Mouse (Mus musculus): ENCODE measurements at regions not wholly inside any gene's neighbourhood (a gene's known extent, or its start where the extent isn't known, plus 50 kb on each side); places are given as distances from the start of the nearest gene placed in this dataset.

DNA sequence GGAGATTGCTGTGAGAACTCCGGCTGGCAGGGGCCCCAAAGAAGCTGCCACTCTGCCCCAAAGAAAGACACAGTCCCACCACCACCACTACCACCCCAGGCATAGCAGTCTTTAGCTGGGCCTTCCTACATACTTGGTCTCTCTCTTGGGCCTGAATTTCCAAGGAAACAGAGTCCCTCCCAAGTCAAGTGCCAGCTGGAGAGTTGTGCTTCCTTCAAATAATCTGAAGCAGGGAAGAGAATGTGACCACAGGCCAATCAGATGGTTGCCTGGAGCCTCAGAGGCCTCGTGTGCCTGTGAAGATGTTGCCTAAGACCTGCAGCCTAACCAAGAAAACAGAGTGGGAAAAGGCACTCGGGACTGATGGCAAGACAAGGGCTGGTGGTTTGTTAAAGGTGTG, 117.5 kb upstream of the Ctnnb1 start:
- H3K4me1 ChIP-seq (ENCODE audit: control insufficient read depth, insufficient read depth, low read length): no peaks in the 10 kb centered on the region; the same call in 1 of the 2 replicates
- no peak for TF ChIP-seq CTCF (IDR thresholded peaks at IDR 0.05; ENCODE audit: insufficient read depth, low read length)
- TF ChIP-seq POLR2A (IDR thresholded peaks at IDR 0.05; ENCODE audit: borderline replicate concordance, extremely low read depth, low read depth, low read length): no peak
- WGBS: 43% methylated on average over 3 of the region's 3 CpGs
- H3K4me3 ChIP-seq (replicated peaks; ENCODE audit: extremely low read depth, low read depth, low read length): no peak overlapping the region
- peak; percentile 21 for DNase-seq

DNA sequence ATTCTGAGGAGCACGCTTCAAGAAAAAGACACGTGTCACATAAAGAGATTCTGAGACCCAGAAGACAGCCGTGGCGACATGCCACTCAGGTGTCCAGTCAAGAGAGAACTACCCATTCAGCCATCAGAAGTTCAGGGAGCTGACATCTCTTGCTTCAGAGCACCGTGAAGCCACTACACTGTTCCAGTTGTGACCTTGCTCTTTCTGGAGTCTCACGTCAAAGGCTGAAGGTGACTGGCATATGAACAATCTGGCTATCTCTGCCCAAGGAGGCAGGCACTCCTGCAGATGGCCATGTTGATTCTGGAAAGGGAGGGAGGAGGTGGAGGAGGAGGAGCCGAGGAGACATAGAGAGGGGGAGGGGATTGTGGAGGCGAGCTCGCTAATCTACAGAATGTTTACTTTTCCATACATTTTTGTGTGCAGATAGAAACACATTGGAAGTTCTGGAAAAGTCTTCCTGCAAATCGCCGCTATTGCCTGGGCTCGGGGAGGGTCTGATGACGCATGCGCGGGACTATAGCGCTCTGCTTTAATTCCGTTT, 116.3 kb upstream of the Ctnnb1 start:
- no peak for DNase-seq
- Histone ChIP-seq H3K4me3 (replicated peaks; ENCODE audit: extremely low read depth, low read depth, low read length) (no peak overlapping the region), H3K4me1 (ENCODE audit: control insufficient read depth, insufficient read depth, low read length) (no peaks in the 10 kb centered on the region; the same call in 1 of the 2 replicates)
- 62% methylated on average over 17 of the region's 17 CpGs for WGBS
- TF ChIP-seq POLR2A (IDR thresholded peaks at IDR 0.05; ENCODE audit: borderline replicate concordance, extremely low read depth, low read depth, low read length) (no peak), CTCF (IDR thresholded peaks at IDR 0.05; ENCODE audit: insufficient read depth, low read length) (no peak)

DNA sequence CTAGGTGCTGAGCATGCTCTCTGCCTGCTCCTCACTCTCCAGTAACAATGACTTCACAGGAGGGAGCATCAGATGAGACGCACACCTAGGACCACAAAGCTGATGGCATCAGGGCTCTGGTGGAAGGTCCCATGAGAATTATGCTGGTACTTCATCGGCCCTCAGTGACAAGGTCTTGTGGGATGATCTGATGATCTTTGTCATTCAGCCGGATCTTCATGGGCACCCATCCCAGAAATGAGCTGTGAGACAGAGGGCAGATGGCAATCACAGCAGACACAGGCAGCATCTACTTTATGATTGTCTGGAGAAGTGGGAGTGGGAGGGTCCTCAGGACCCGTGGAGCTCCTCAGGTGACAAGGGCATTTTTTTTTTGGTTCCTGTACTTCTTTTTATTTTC, 114.7 kb upstream of the Ctnnb1 start:
- no peak for DNase-seq
- WGBS: 48% methylated on average over 4 of the region's 4 CpGs
- TF ChIP-seq POLR2A (IDR thresholded peaks at IDR 0.05; ENCODE audit: borderline replicate concordance, extremely low read depth, low read depth, low read length) (no peak), CTCF (IDR thresholded peaks at IDR 0.05; ENCODE audit: insufficient read depth, low read length) (no peak)
- Histone ChIP-seq H3K4me3 (replicated peaks; ENCODE audit: extremely low read depth, low read depth, low read length) (no peak overlapping the region), H3K4me1 (ENCODE audit: control insufficient read depth, insufficient read depth, low read length) (no peaks in the 10 kb centered on the region; the same call in 1 of the 2 replicates)

DNA sequence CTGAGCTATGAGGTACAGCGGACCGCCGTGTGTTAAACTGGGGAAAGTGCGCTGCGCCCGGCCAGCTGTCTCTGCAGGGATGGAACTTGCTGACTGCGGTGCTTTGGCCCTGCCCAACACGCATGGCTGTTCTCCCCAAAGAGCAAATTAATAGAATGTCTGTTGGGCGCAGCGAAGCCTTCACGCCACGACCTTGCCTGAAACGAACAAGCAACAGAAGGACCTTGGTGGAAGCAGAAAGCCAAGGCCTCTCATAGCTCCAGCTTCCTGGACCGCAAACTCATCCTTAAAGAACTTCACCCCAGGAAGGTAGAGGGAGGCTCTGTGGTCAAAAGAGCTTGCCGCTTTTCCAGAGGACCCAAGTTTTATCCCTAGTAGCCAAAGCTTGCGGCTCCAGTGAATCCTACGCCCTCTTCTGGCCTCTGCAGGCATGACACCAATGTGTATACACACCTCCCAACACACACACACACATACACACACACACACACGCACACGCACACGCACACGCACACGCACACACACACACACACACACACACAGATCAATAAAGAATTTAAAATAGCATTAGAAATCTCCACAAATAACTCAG, 110.2 kb upstream of the Ctnnb1 start:
- WGBS: 95% methylated on average over 22 of the region's 22 CpGs
- no peak for TF ChIP-seq CTCF (IDR thresholded peaks at IDR 0.05; ENCODE audit: insufficient read depth, low read length)
- TF ChIP-seq POLR2A (IDR thresholded peaks at IDR 0.05; ENCODE audit: borderline replicate concordance, extremely low read depth, low read depth, low read length): no peak
- no peak overlapping the region for H3K4me3 ChIP-seq (replicated peaks; ENCODE audit: extremely low read depth, low read depth, low read length)
- no peaks in the 10 kb centered on the region; the same call in 1 of the 2 replicates for H3K4me1 ChIP-seq (ENCODE audit: control insufficient read depth, insufficient read depth, low read length)
- DNase-seq: no peak

DNA sequence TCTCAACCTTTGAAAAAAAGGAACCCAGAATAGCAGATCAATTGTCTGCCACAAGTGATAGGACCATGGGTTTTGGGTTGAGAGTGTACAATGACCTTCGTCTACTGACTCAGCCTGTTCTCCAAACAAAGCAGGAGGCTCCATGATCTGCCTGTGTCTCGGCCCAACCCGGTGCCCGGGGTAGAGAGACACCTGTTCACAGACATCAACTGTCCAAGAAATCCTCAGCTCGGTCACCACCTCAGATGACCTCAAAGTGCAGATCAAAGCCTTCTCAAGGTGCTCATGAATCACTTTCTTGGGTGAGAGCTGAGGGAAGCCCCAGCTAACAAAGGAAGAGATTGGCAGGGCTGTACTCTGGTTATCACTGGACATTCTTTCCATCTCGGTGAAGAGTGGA, 108.1 kb upstream of the Ctnnb1 start:
- no peak for DNase-seq
- Histone ChIP-seq H3K4me3 (replicated peaks; ENCODE audit: extremely low read depth, low read depth, low read length) (no peak overlapping the region), H3K4me1 (ENCODE audit: control insufficient read depth, insufficient read depth, low read length) (no peaks in the 10 kb centered on the region)
- WGBS: 70% methylated on average over 6 of the region's 6 CpGs
- TF ChIP-seq CTCF (IDR thresholded peaks at IDR 0.05; ENCODE audit: insufficient read depth, low read length): no peak
- no peak for TF ChIP-seq POLR2A (IDR thresholded peaks at IDR 0.05; ENCODE audit: borderline replicate concordance, extremely low read depth, low read depth, low read length)

DNA sequence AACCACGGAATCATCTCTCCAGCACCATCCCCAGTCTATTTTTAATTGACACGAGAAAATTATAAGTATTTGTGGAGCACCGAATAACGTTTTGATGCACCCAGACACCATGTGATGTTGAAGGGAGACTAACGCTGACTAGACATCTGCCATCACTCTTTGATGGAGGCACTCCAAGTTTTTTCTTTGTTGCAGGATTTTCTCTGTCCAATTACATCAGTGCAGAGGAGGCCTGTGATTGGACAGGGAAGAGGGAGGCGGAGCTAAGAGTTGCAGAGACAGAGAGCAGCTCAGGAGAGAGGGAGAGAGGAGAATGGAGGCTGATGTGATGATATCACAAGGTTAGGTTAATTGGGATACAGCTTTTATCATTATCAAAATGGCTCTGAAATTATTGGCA, 105.6 kb upstream of the Ctnnb1 start:
- TF ChIP-seq POLR2A (IDR thresholded peaks at IDR 0.05; ENCODE audit: borderline replicate concordance, extremely low read depth, low read depth, low read length): no peak
- TF ChIP-seq CTCF (IDR thresholded peaks at IDR 0.05; ENCODE audit: insufficient read depth, low read length): no peak
- Histone ChIP-seq H3K4me3 (replicated peaks; ENCODE audit: extremely low read depth, low read depth, low read length) (no peak overlapping the region), H3K4me1 (ENCODE audit: control insufficient read depth, insufficient read depth, low read length) (no peaks in the 10 kb centered on the region)
- 63% methylated on average over 6 of the region's 6 CpGs for WGBS
- DNase-seq: no peak

DNA sequence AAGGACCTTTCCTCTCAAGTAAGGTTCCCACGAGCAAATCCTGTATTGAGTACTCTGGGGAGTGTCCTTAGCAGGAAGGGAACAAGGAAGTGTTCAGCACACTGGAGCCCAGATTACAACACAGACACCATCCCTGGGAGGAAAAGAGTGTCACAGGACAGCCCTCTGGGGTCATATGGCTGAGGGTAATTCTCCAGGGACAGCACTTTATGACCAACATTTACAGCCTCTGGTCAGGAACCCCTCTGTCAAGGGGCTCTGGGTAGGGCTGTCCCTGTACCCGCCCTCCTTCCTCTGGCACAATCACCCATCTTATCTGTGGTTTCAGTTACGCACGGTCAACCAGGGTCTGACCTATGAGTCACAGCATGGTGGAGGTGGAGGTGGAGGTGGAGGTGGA, 102.8 kb upstream of the Ctnnb1 start:
- TF ChIP-seq CTCF (IDR thresholded peaks at IDR 0.05; ENCODE audit: insufficient read depth, low read length) (no peak), POLR2A (IDR thresholded peaks at IDR 0.05; ENCODE audit: borderline replicate concordance, extremely low read depth, low read depth, low read length) (no peak)
- 36% methylated on average over 4 of the region's 4 CpGs for WGBS
- DNase-seq: peak; percentile 30
- H3K4me1 ChIP-seq (ENCODE audit: control insufficient read depth, insufficient read depth, low read length): no peaks in the 10 kb centered on the region
- H3K4me3 ChIP-seq (replicated peaks; ENCODE audit: extremely low read depth, low read depth, low read length): no peak overlapping the region

DNA sequence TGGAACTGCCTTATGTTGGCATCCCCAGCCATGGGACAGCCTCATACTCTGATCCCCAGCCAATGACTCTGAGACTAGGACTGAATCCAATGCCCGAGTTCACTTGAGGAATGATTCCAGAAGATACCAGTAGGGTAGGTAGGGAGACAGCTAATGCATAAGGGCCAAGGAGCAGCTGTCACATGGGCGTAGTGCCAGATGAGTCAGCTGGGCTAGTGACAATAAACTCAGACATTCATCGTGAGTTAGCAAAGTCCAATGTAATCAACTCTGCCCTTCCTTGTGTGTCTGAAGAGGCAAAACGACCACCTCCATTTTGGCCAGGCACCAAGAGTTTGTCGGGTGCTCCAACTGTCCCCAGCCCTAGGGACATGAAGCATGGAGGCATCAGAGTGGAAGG, 98.5 kb upstream of the Ctnnb1 start:
- WGBS: 21% methylated on average over 5 of the region's 5 CpGs
- Histone ChIP-seq H3K4me1 (ENCODE audit: control insufficient read depth, insufficient read depth, low read length) (no peaks in the 10 kb centered on the region), H3K4me3 (replicated peaks; ENCODE audit: extremely low read depth, low read depth, low read length) (no peak overlapping the region)
- no peak for DNase-seq
- TF ChIP-seq POLR2A (IDR thresholded peaks at IDR 0.05; ENCODE audit: borderline replicate concordance, extremely low read depth, low read depth, low read length) (no peak), CTCF (IDR thresholded peaks at IDR 0.05; ENCODE audit: insufficient read depth, low read length) (no peak)

DNA sequence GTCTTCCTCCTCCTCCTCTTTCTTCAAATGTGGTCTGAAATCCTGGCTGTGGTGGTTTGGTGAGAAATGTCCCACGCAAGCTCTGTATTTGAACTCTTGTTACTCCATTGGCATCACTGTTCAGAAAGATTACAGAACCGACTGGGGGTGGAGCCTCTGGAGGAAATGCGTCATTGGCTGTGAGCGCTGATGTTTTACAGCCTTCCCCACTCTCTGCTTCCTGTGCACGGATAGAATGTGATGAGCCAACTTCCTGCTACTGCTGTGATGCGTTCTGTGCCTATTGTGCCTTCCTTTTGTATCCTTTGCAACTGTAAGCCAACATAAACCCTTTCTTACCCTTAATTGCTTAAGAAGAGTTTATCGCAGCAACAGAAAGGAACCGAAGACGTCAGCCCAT, 94.8 kb upstream of the Ctnnb1 start:
- DNase-seq: no peak
- TF ChIP-seq POLR2A (IDR thresholded peaks at IDR 0.05; ENCODE audit: borderline replicate concordance, extremely low read depth, low read depth, low read length) (no peak), CTCF (IDR thresholded peaks at IDR 0.05; ENCODE audit: insufficient read depth, low read length) (no peak)
- H3K4me1 ChIP-seq (ENCODE audit: control insufficient read depth, insufficient read depth, low read length): no peaks in the 10 kb centered on the region
- WGBS: 66% methylated on average over 9 of the region's 9 CpGs
- no peak overlapping the region for H3K4me3 ChIP-seq (replicated peaks; ENCODE audit: extremely low read depth, low read depth, low read length)

DNA sequence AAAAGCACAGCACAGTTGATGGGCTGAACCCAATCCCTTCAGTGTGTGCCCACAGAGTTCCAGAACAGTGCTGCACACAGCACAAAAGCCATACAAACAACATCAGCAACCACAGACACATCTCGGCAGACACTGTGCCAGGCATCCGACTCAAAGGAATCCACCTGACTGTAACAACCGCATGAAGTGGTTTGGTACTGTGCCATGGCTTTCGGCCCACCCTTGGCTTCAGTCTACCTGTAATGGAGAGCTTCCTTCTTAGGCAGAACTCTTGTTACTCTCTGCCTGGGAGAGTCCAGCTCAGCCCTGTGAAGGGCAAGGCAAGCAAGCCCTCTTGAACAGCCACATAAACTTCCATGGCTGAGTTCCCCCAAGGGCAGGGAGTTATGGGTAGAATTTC, 93.4 kb upstream of the Ctnnb1 start:
- TF ChIP-seq POLR2A (IDR thresholded peaks at IDR 0.05; ENCODE audit: borderline replicate concordance, extremely low read depth, low read depth, low read length): no peak
- no peak for TF ChIP-seq CTCF (IDR thresholded peaks at IDR 0.05; ENCODE audit: insufficient read depth, low read length)
- no peak overlapping the region for H3K4me3 ChIP-seq (replicated peaks; ENCODE audit: extremely low read depth, low read depth, low read length)
- 73% methylated on average over 4 of the region's 4 CpGs for WGBS
- no peaks in the 10 kb centered on the region for H3K4me1 ChIP-seq (ENCODE audit: control insufficient read depth, insufficient read depth, low read length)
- no peak for DNase-seq
